ENCODE assay signal across 7 mouse cellular contexts in genomic region chr10:67097437-67098150, GRCm38 (mm10). TPM values are rescaled to one million over a fixed set of nuclear protein-coding genes. Genes with fewer than 3 reads are reported as not detected.
DNase-seq lines count a peak whose midpoint lies in the region; ATAC-seq and TF ChIP-seq lines count a peak whose summit lies in the region.

No protein-coding gene starts in this region.

- DNase-seq in spleen, adult 2 months (ENCODE audit: low read depth in 1 of 2, low spot score in 2 of 2) = peak in 1 of 2 experiments; percentile 41
- no peak for DNase-seq in spleen, postnatal 10 days (ENCODE audit: low spot score in 2 of 2)
- no peak for DNase-seq in limb, embryonic 10.5 days (ENCODE audit: low spot score)
- no peak for DNase-seq in urinary bladder, adult 2 months (ENCODE audit: low spot score)
- no peak for DNase-seq in gastrocnemius, postnatal 14 days

- H3K4me2 ChIP-seq in neural tube, embryonic 15.5 days = peak overlapping the region; percentile 80

- no peak for ATAC-seq in neural tube, embryonic 15.5 days (ENCODE audit: low FRiP score)

- H3K4me3 ChIP-seq in spleen, adult 2 months (ENCODE audit: extremely low read depth, insufficient read depth, insufficient read length) = peak overlapping the region; percentile 93
- peak overlapping the region; percentile 94 for H3K4me3 ChIP-seq in embryonic fibroblast, embryonic 13.5 days (ENCODE audit: insufficient read depth, low read length)
- H3K4me3 ChIP-seq in limb, embryonic 10.5 days = peak overlapping the region; percentile 89
- peak overlapping the region; percentile 82 for H3K4me3 ChIP-seq in neural tube, embryonic 15.5 days (replicated peaks)

- H3K9me3 ChIP-seq in limb, embryonic 10.5 days (replicated peaks) = no peaks in the 10 kb centered on the region
- no peaks in the 10 kb centered on the region for H3K9me3 ChIP-seq in neural tube, embryonic 15.5 days (replicated peaks)

- H3K36me3 ChIP-seq in spleen, adult 2 months (ENCODE audit: control insufficient read depth, insufficient read depth, low read length) = no peaks in the 10 kb centered on the region
- no peaks in the 10 kb centered on the region for H3K36me3 ChIP-seq in limb, embryonic 10.5 days
- no peaks in the 10 kb centered on the region for H3K36me3 ChIP-seq in neural tube, embryonic 15.5 days

- no peaks in the 10 kb centered on the region for H3K27me3 ChIP-seq in spleen, adult 2 months (ENCODE audit: control insufficient read depth, insufficient read depth, low read length)
- no peaks in the 10 kb centered on the region for H3K27me3 ChIP-seq in limb, embryonic 10.5 days (ENCODE audit: low read depth, poor library complexity, severe bottlenecking)
- H3K27me3 ChIP-seq in neural tube, embryonic 15.5 days (replicated peaks) = no peaks in the 10 kb centered on the region

- H3K4me1 ChIP-seq in spleen, adult 2 months (ENCODE audit: control insufficient read depth, insufficient read depth, insufficient read length) = peaks cover 10% of the 10 kb centered on the region; the same call in 1 of the 2 replicates
- H3K4me1 ChIP-seq in embryonic fibroblast, embryonic 13.5 days (ENCODE audit: control insufficient read depth, insufficient read depth, low read length) = peaks cover 8% of the 10 kb centered on the region
- peaks cover 58% of the 10 kb centered on the region for H3K4me1 ChIP-seq in limb, embryonic 10.5 days
- peaks cover 56% of the 10 kb centered on the region for H3K4me1 ChIP-seq in neural tube, embryonic 15.5 days

- TF ChIP-seq CTCF in spleen, adult 2 months (IDR thresholded peaks at IDR 0.05; ENCODE audit: extremely low read depth, insufficient read depth, insufficient read length, insufficient replicate concordance) = no peak
- TF ChIP-seq CTCF in embryonic fibroblast, embryonic 13.5 days (IDR thresholded peaks at IDR 0.05; ENCODE audit: borderline replicate concordance, insufficient read depth, low read length) = no peak

- peak overlapping the region; percentile 81 for H3K27ac ChIP-seq in spleen, adult 2 months (ENCODE audit: insufficient read depth, low read length)
- H3K27ac ChIP-seq in embryonic fibroblast, embryonic 13.5 days (ENCODE audit: insufficient read depth, low read length) = peak overlapping the region; percentile 55
- H3K27ac ChIP-seq in limb, embryonic 10.5 days = peak overlapping the region; percentile 96
- H3K27ac ChIP-seq in neural tube, embryonic 15.5 days (replicated peaks) = peak overlapping the region; percentile 100

- intact Hi-C loops in gastrocnemius, postnatal 14 days (cut with DNase I; ENCODE audit: low total_unique reads) = loop anchor here (5.0 kb wide), 1 partner anchor 60 kb away; no protein-coding TSS in a partner anchor

- 3% methylated on average over 15 of the region's 15 CpGs for WGBS in spleen, adult 2 months
- WGBS in limb, embryonic 10.5 days = 0% methylated on average over 15 of the region's 15 CpGs
- WGBS in neural tube, embryonic 15.5 days = 0% methylated on average over 15 of the region's 15 CpGs

- H3K9ac ChIP-seq in neural tube, embryonic 15.5 days (replicated peaks) = peak overlapping the region; percentile 96

- no peak for TF ChIP-seq POLR2A in spleen, adult 2 months (IDR thresholded peaks at IDR 0.05; ENCODE audit: low read depth, low read length)
- no peak; the same call in 1 of the 2 replicates for TF ChIP-seq POLR2A in embryonic fibroblast, embryonic 13.5 days (IDR thresholded peaks at IDR 0.05; ENCODE audit: low read depth, low read length)

RNA-seq across cellular contexts. Expression of gene Reep3, which starts 0.8 kb away (rescaled TPM):
- 8.6 and 9.0 TPM in 2 replicates for polyA plus RNA-seq in spleen, adult 2 months (2012; rRNA removed)
- polyA plus RNA-seq in embryonic fibroblast, embryonic 13.5 days (2011; ENCODE audit: insufficient read length, low read depth, missing spikeins) = 71.6 and 76.0 TPM in 2 replicates
- polyA plus RNA-seq in limb, embryonic 10.5 days (2016; fragmentation: Nextera tagmentation; extraction: Ambion mirVana) = 17.8 and 22.2 TPM in 2 replicates
- 34.5 and 35.9 TPM in 2 replicates for polyA plus RNA-seq in neural tube, embryonic 15.5 days (2015; fragmentation: Nextera tagmentation; extraction: Ambion mirVana)
- polyA plus RNA-seq in urinary bladder, adult 2 months (2012; rRNA removed) = 50.7 and 62.2 TPM in 2 replicates
- total RNA-seq in gastrocnemius, postnatal 14 days (2021) = 10 to 100 TPM; 16.9 to 18.6 TPM

RNA-seq across cellular contexts. Expression of gene Jmjd1c, which starts 1.7 kb away (rescaled TPM):
- polyA plus RNA-seq in spleen, adult 2 months (2012; rRNA removed) = 14.4 and 16.0 TPM in 2 replicates
- 34.1 and 40.2 TPM in 2 replicates for polyA plus RNA-seq in embryonic fibroblast, embryonic 13.5 days (2011; ENCODE audit: insufficient read length, low read depth, missing spikeins)
- 27.6 and 31.6 TPM in 2 replicates for polyA plus RNA-seq in limb, embryonic 10.5 days (2016; fragmentation: Nextera tagmentation; extraction: Ambion mirVana)
- 43.8 and 50.7 TPM in 2 replicates for polyA plus RNA-seq in neural tube, embryonic 15.5 days (2015; fragmentation: Nextera tagmentation; extraction: Ambion mirVana)
- polyA plus RNA-seq in urinary bladder, adult 2 months (2012; rRNA removed) = 28.3 and 31.8 TPM in 2 replicates
- 10 to 100 TPM; 24.9 to 26.1 TPM for total RNA-seq in gastrocnemius, postnatal 14 days (2021)
